Mouse (Mus musculus) lung, postnatal 4 days (tissue): ENCODE data around the gene Pbdc1.
"Not testable (repeated sequence)": the region's sequence is repeated elsewhere in the genome, so short reads cannot be mapped to it uniquely, and the experiment has no call there.

Source experiments
- DNase-seq, 2 experiments: peaks; one replicate each; pipeline ENCODE4 v3.0.0; 2021

The Pbdc1 gene

DNA sequence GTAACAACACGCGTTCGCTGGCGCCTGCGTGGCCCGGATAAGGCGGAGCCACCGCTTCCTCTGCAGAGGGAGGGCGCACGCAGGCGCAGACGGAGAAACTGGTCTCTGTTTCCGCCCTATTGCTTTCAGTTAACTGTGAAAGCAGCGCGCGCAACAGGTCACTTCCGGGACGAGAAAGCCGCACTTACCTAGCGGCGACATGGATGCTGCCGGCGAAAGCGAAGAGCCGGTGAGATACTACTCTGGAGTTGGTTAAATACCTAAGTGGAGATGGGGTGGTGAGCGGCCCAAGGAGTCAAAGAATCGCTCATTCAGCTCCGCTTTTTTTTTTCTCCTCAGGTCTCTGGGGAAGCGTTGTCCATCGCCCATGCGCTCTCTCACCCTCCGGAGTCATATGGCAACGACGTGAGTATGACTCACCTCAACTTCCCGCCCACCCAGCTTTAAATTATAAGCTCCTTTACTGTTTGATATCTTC, at the start of gene Pbdc1:
Gene Pbdc1 (plus strand): TSS at position 142 of the 478 bp plus-strand sequence.
- peak; percentile 91 to 94 for DNase-seq

- DNase-seq, result no peak
Observed at GRCm38 (mm10) chrX:105037666-105038065, 41.9 kb upstream of the Pbdc1 start.

DNA sequence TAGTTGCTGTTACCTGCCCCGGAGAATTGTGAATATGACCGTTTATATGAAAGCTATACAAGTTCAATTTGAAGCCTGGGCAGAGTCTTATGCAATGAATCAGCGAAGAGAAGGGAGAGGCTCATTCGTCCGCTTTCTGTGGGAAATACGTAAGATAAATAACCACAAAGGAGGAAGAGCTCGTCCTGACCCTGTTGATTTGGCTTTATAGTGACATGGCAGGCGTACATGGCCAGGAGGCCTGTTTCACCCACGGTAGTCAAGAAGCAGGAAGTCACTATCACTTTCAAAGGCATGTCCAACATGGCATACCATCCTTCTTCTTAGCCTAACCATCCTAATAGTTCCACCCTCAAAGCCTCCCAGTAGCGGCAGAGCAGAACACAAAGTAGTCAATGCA, 15.3 kb upstream of the Pbdc1 start:
- DNase-seq, result no peak

DNA sequence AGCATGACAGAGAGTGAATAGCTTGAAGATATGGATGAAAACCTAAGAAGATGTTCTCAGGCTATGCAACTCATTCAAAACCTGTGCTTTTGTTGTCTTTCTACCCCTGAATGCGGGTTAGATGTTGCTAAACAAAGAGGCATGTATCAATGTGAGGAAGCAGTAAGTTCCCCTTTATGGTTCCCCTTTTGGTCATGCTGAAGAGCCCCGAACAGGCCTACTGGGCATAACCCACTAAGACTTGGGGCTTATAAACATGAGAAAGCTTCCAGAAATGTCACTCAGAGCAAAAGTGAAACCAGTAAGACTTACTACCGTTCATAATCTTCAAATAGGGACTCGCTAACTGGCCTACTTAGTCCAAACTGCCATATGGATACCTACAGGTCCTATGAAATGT, 14.8 kb upstream of the Pbdc1 start:
- DNase-seq, result no peak

DNA sequence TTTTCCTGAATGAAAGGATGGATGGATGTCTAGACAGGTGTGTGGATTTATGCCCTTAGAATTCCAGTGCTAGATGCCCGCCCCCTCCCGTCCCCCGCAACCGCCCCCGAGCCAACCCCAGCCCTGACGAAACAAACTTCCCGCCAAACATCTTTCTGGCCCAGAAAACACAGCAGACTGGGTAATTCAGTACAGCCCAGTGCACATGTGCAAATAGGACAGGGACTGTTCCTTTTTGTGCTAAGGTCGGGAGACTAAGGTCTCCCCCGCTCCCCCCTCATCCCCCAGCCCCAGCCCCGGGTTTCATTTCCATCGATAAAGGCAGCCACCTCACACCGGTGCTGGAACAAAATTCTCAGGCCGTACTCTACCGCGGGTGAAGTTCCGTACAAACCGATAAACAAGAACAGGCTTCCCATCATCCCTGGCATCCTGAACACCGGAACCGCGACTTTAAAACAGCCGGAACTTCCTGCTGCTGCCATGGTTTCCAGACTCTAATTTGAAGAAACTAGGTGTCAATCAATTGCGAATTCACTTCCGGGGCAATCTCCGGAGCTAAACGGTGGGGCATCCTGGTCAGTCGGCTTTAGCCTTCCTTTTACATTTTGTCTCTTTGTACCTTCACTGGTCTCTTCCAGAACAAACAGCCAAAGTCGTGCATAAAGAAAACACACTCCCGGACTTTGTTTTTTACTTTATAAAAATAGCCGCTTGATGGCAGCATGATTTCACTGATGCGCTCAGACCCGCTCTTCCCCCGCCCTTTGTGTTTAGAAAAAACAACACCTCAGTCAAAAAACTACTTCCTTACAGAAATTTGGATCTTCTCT, 9.7 kb upstream of the Pbdc1 start:
- DNase-seq, result peak; percentile 73 to 84

DNA sequence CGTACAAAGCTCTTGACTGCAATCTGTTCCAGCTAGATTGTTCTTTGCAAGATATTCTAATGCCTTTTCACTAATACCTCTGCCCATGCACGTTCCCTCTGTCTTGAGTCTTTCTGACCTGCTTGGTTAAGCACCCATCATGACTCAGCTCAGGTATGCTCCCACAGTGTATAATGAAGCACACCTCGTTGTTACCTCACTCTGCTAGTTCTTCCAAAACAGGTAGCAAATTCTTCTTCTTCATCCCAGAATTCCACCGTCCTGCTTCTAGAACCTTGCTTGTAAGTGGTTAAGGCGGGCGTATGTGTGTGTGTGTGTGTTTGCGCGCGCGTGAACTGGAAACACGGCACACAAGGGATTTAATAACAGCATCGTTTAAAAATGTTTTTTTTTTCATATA, 405 bp upstream of the Pbdc1 start:
- DNase-seq, result no peak

DNA sequence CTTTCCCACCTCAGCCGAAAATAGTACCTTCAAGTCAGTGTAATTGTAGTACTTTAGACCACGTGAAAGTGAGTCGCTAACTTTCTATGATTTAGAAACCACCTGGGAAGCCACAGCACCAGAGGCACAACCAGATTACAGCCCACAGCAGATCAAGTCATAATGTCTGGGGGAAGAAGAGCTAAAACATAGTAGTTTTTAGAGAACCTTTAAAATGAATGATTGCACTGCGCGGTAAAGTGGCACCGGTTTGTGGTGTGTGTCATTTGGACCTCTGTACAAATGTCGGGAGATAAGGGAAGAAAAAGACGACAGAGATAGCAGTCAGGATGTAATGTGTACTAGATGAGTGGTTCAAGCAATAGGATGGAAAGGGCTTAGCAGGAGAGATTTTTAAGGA, 540 bp downstream of the Pbdc1 start:
- no peak for DNase-seq

GRCm38 (mm10) chrX:105083013-105083412, 3.5 kb downstream of the Pbdc1 start:
- DNase-seq, result not testable (repeated sequence)

GRCm38 (mm10) chrX:105104175-105104574, 24.6 kb downstream of the Pbdc1 start:
- DNase-seq, result peak in 1 of 2 experiments; percentile 22

DNA sequence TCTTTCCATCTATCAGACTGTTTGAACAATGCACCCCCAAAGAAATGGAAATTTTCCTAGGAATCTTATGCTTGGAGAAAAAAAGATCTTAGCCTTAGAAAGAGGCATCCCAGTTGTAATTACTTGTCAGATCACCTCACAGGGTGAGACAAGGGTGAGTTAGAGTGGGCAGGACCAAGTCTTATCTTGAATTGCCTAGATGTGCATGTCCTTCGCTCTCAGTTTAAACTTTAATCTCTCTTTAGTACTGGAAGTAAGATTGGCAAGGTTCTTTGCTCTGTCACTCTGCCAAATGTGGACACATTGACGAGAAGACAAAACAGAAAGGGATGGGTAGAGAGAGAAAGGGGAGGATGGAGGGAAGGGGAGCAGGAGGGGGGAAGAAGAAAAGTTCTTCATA, 35.4 kb downstream of the Pbdc1 start:
- DNase-seq, result no peak

DNA sequence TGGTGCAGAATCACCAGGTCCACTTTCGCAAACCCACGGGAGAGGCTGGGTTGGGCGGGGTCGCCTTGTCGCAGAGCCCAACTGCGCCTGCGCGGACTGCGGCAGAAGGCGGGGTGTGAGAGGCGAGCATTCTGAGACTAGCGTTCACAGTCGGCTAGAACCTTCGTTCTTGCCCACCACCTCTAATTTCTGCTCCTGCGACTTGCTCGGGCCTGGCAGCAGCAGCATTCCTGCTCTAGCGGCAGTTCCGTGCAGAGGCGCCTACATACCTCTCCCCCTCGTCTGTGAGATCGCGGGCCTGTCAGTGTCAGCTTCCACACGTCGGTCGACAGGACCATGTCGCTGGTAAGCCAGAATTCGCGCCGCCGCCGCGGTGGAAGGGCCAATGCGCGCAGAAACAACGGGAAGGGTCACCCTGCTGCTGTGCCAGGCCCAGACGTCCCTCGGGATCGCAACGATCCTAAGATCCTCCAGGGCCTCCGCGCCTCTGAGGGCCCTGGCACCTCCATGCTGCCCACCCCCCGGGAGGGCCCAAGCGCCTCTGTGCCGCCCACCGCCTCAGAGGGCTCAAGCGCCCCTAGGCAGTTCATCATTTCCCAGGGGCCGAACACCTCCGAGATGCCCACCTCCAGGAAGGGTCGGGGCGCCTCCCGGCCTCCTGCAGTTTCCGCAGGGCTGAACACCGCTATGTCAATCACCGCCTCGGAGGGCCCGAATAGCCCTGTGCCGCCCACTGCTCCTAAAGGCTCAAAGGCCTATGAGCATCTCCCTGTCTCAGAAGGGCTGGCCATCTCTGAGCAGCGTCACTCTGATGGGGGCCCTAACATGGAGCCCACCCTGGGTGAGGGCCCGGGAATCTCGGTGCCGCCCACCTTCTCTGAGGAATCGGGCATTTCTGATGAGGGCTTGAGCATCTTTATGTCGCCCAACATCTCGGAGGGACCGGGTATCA, 41.0 kb downstream of the Pbdc1 start, which contains the start of gene Magee1:
Gene Magee1 (plus strand): TSS at position 104 of the 952 bp plus-strand sequence.
- peak; percentile 77 for DNase-seq

DNA sequence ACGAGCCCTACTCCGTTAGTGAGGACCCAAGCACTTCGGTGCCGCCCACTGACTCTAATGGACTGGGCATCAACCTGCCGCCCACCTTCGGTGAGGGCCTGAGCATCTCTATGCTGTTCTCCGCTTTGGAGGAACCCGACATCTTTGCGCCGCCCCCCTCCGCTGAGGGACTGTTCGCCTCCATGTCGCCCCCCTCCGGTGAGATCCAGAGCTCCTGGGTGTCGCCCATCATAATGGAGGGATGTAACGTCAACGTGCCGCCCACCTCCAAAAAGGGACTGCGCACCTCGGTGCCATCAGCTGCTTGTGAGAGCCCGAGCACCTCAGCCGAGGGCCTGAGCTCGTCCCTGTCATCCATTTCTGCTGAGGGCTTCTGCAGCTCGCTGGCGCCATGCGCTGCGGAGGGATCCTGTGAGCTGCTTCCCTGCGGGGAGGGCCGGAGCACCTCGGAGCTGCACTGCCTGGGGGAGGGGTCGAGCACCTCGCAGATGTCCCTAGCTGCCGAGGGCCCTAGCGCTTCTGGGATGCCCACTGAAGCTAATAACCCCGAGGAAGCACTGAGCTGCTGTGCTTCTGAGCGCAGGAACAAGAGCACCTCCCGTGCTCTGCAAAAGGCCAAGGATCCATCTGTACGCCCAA, 41.8 kb downstream of the Pbdc1 start:
- peak; percentile 64 to 78 for DNase-seq

GRCm38 (mm10) chrX:105124903-105125302, 45.3 kb downstream of the Pbdc1 start:
- no peak for DNase-seq

DNA sequence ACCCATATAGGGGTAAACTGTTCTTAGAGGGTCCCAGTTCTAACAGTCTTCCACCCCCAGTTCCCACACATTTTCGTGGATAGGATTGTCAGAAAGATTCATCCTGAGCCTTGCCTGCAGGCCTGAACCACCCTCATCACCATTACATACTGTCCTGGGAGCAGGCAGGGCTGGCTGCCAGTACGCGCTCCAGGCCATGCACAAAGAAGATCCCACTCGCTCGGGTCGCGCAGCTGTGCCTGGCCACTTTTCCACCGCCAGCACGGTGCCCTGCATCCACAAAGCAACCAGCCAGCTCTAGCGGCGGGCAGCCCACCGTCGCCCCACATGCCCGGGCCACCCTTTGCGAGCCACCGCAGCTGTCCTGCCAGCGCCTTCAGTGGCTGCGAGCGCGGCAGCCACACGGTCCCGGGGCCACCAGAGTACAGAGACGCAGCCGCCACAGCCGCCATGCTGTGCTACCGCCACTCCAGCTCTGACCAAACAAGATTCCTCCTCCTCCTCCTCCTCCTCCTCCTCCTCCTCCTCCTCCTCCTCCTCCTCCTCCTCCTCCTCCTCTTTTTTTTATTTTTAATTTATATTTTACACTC, 72.4 kb downstream of the Pbdc1 start:
- peak in 1 of 2 experiments; percentile 15 for DNase-seq

DNA sequence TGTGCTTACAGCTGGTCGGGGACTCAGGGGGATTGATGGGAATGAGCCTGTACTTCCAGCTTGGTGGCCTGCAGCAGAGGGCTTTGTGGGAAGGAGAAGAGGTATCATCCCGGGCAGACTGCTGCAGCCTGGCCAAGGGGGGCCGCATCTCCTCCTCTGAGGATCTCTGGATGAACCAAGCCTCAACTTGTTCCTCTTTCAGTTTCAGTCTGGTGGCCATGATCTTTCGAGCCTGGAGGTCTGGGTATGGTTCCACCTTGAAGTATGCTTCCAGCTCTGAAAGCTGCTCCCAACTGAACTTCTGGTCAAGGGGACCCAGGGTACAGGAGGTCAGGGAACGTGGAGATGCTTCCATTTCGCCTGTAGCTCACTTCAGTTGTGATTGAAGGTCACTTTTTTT, 85.5 kb downstream of the Pbdc1 start:
- not testable (repeated sequence) for DNase-seq
